Mouse (Mus musculus) ES-E14 (cell line): ENCODE measurements at regions not wholly inside any gene's neighbourhood (a gene's known extent, or its start where the extent isn't known, plus 50 kb on each side); places are given as distances from the start of the nearest gene placed in this dataset.

ENCODE experiments used
- DNase-seq: peaks from one replicate; pipeline ENCODE4 v3.0.0-alpha.2; 2013; ENCODE audit warnings: low read depth, low spot score
- H3K27ac ChIP-seq: 2 replicates; pipeline ENCODE4 v1.5.1; 2012; ENCODE audit warnings: low read depth, mild to moderate bottlenecking, low read length, moderate library complexity, mixed read lengths; ENCODE audit not compliant: poor library complexity, insufficient read depth, severe bottlenecking
- H3K36me3 ChIP-seq: 2 replicates; pipeline ENCODE4 v1.6.1; 2012; ENCODE audit warnings: mild to moderate bottlenecking, low read length, moderate library complexity, mixed read lengths; ENCODE audit not compliant: control insufficient read depth, poor library complexity, insufficient read depth, severe bottlenecking
- H3K4me1 ChIP-seq, 2 experiments: fragments of 150-350 bp in 1 of 2; sonication (generic) in 1 of 2; 2 replicates each; pipeline ENCODE4 v1.6.1; 2012; ENCODE audit warnings: low read length in 2 of 2, mild to moderate bottlenecking in 1 of 2, mixed read lengths in 1 of 2; ENCODE audit not compliant: control insufficient read depth in 2 of 2, insufficient read depth in 2 of 2, poor library complexity in 1 of 2
- H3K4me3 ChIP-seq, 2 experiments: fragments of 150-350 bp in 1 of 2; sonication (generic) in 1 of 2; 2 replicates each; pipeline ENCODE4 v1.5.1; 2012; ENCODE audit warnings: low read length in 2 of 2, low read depth in 1 of 2, mild to moderate bottlenecking in 1 of 2, mixed read lengths in 1 of 2; ENCODE audit not compliant: insufficient read depth in 1 of 2, poor library complexity in 1 of 2, severe bottlenecking in 1 of 2
- H3K9ac ChIP-seq: 2 replicates; pipeline ENCODE4 v1.6.1; 2012; ENCODE audit warnings: low read depth, mild to moderate bottlenecking, low read length, mixed read lengths; ENCODE audit not compliant: poor library complexity, insufficient read depth, severe bottlenecking
- H3K9me3 ChIP-seq: fragments of 150-350 bp; sonication (generic); 2 replicates; pipeline ENCODE4 v1.6.1; 2012; ENCODE audit warnings: low read depth, mild to moderate bottlenecking, low read length; ENCODE audit not compliant: control insufficient read depth, insufficient read depth
- CHD2 ChIP-seq: IDR thresholded peaks from 2 replicates; pipeline ENCODE4 v1.6.1; 2014; ENCODE audit warnings: mild to moderate bottlenecking, low read depth, low read length, inconsistent platforms
- HCFC1 ChIP-seq: IDR thresholded peaks from 2 replicates; pipeline ENCODE4 v1.6.1; 2012; ENCODE audit warnings: low read length, inconsistent platforms, borderline replicate concordance; ENCODE audit not compliant: insufficient read depth
- MAFK ChIP-seq: IDR thresholded peaks from 2 replicates; pipeline ENCODE4 v1.6.1; 2014; ENCODE audit warnings: mild to moderate bottlenecking, low read depth, low read length, inconsistent platforms; ENCODE audit not compliant: insufficient read depth
- ZC3H11A ChIP-seq: IDR thresholded peaks from 2 replicates; pipeline ENCODE4 v1.6.1; 2012; ENCODE audit warnings: low read depth, mild to moderate bottlenecking, inconsistent platforms, low read length, borderline replicate concordance
- ZNF384 ChIP-seq: IDR thresholded peaks from 2 replicates; pipeline ENCODE4 v1.6.1; 2012; ENCODE audit warnings: low read depth, low read length, inconsistent platforms
- in situ Hi-C, 2 experiments: fragments of 600-800 bp; cut with MboI; formaldehyde crosslinking; loops; one replicate each; pipeline ENCODE4 v1.15.1; 2025; ENCODE audit warnings: low sequenced_read_pairs in 2 of 2, inconsistent platforms in 1 of 2; ENCODE audit not compliant: unreplicated experiment in 2 of 2

- in situ Hi-C loops: no loop called here
- Histone ChIP-seq H3K27ac (no peak overlapping the region), H3K4me3 (no peak overlapping the region), H3K9ac (no peak overlapping the region), H3K36me3 (no peaks in the 10 kb centered on the region), H3K9me3 (no peaks in the 10 kb centered on the region), H3K4me1 (no peaks in the 10 kb centered on the region)
- TF ChIP-seq ZNF384 (no peak), ZC3H11A (no peak), MAFK (no peak), CHD2 (no peak), HCFC1 (no peak)
- DNase-seq: no peak
These were observed 226.5 kb upstream of the Arrdc4 start for GRCm38 (mm10) chr7:68975580-68975894.

GRCm38 (mm10) chr7:68974761-68975579, 225.9 kb upstream of the Arrdc4 start:
- Histone ChIP-seq H3K4me3 (no peak overlapping the region), H3K27ac (no peak overlapping the region), H3K36me3 (no peaks in the 10 kb centered on the region), H3K4me1 (no peaks in the 10 kb centered on the region), H3K9ac (no peak overlapping the region), H3K9me3 (no peaks in the 10 kb centered on the region)
- TF ChIP-seq CHD2 (no peak), MAFK (no peak), HCFC1 (no peak), ZC3H11A (no peak), ZNF384 (no peak)
- in situ Hi-C loops: no loop called here
- no peak for DNase-seq

GRCm38 (mm10) chr7:68945886-68946863, 197.1 kb upstream of the Arrdc4 start:
- Histone ChIP-seq H3K9me3 (no peaks in the 10 kb centered on the region), H3K4me1 (no peaks in the 10 kb centered on the region), H3K9ac (no peak overlapping the region), H3K27ac (no peak overlapping the region), H3K4me3 (no peak overlapping the region), H3K36me3 (no peaks in the 10 kb centered on the region)
- no peak for DNase-seq
- in situ Hi-C loops: no loop called here
- no peak for TF ChIP-seq ZNF384
- no peak for TF ChIP-seq MAFK
- TF ChIP-seq ZC3H11A: no peak
- no peak for TF ChIP-seq HCFC1
- no peak for TF ChIP-seq CHD2

GRCm38 (mm10) chr7:68930627-68931334, 181.7 kb upstream of the Arrdc4 start:
- Histone ChIP-seq H3K9ac (no peak overlapping the region), H3K27ac (no peak overlapping the region), H3K4me3 (no peak overlapping the region), H3K36me3 (no peaks in the 10 kb centered on the region), H3K9me3 (no peaks in the 10 kb centered on the region), H3K4me1 (no peaks in the 10 kb centered on the region)
- DNase-seq: no peak
- in situ Hi-C loops: no loop called here
- TF ChIP-seq HCFC1 (no peak), MAFK (no peak), CHD2 (no peak), ZNF384 (no peak), ZC3H11A (no peak)
